Mouse (Mus musculus): Measurements from ENCODE around the gene Hmcn1.

The Hmcn1 gene

GRCm38 (mm10) chr1:150877920-150878319 is 115.3 kb downstream of the Hmcn1 start:
- DNase-seq (ENCODE audit: low spot score in 2 of 2), result no peak

DNA sequence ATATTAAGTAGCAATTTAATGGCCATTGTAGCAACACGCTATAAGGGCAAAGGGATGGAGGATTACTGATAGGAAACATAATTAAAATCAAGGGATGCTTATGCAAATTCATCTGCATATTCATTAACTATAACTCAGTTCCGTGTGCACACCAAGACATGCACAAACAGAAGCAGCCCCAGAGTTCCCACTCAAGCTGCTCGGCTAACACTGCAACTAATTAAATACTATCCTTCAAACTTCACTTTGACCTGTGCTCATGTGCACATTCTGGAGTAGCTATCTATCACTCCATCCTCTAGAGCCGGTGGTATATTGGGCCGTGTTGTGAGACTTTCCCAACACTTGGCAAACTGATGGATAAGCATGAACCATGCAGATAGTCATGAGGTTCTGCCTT is 119.2 kb downstream of the Hmcn1 start:
- DNase-seq (ENCODE audit: low spot score in 2 of 2), result no peak

DNA sequence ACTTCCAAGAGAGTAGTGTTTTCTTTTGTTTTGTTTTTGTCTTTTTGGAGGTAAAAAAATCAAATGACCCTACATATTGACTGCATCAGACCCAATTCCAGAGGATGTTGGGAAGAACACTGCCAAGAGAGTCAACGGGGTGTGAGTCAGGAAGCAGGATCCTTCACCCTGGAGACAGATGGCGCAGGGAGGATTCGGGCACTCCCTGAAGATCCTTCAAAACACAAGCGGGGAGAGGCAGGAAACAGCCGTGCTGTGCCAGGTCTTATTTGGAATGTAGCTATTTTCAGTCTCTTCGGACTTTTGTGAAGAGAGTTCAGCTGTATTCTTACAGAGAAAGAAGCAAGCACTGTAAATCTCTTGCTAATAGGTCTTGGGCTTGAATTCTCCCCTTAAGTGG is 120.0 kb downstream of the Hmcn1 start:
- DNase-seq (ENCODE audit: low spot score in 2 of 2), result peak in 1 of 2 experiments; percentile 19

DNA sequence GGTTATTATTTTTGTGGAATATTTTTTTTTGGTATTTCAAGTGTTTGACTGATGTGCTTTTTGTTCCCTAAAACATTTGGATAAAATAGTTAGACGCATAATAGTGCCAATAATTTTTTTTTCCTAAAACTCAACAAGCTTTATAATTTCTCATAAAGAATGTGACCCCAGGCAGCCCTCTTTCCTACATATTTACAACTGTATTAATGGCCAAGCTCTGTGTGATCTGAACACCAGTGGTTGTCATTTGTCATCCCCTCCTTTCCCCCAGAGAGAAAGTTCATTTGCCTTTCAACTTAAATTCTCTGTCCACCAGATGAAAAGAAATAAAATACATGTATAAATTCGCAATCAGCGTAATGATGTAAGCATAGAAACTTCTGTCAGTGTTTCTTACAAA is 121.1 kb downstream of the Hmcn1 start:
- DNase-seq (ENCODE audit: low spot score in 2 of 2), result no peak

DNA sequence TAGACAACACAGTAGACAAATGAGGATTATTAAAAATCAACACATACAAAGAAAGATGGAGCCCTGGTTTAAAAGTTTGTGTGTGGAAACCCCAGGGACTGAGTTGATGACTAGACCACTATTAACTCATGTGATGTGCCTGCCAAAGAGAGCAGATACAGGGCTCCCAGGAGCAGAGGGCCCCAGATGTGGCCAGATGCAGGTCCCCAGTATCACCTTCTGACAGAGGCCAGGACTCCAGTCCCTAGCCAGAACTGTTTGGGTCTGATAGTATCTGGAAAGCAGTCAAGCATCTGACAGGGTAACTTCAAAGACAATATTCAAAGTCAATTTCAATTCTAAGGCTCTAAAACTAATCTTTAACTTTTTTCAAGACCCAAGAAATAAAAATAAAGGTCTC is 124.0 kb downstream of the Hmcn1 start:
- DNase-seq (ENCODE audit: low spot score in 2 of 2), result no peak

- DNase-seq (ENCODE audit: low spot score in 2 of 2), result no peak
Measured at GRCm38 (mm10) chr1:150866615-150867014, 126.6 kb downstream of the Hmcn1 start.

GRCm38 (mm10) chr1:150857779-150858178 is 135.5 kb downstream of the Hmcn1 start:
- no peak for DNase-seq (ENCODE audit: low spot score in 2 of 2)

DNA sequence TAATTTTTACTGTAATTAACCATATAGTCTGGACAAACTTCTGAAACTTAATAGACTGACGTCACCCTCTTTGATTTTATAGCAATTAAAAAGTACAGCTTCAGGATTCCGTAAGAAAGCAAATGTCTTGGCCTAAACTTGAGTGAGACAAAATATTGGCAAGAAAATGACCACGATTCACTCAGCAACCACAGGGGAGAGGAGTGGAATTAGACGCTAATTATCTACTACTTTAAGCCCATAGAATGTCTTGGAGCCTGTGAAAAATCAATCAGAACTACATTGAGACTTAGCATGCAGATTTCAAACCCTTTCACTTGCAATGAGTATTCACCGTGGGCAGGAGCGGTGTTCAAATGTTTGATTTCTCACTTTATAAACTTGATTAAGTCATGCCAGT is 159.8 kb downstream of the Hmcn1 start:
- no peak for DNase-seq (ENCODE audit: low spot score in 2 of 2)

DNA sequence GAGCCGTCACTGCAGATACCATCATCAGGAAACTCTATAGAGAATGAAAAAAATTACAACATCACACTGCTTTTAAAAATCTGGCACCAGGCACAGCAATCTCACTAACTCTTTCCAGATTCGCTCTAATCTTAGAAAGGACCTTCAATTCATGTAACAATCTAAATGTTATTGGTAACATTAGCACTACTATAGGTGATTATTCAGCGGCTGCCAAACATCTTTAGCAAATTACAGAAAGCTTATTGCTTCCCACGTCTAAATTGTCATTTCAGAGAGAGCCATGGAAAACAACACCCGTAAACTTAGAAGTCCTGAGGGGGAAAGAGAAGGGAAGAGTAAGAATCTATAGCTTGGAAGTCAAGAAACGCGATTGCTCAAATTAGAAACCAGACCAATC is 163.4 kb downstream of the Hmcn1 start:
- no peak for DNase-seq (ENCODE audit: low spot score in 2 of 2)

GRCm38 (mm10) chr1:150827169-150827568 is 166.1 kb downstream of the Hmcn1 start:
- DNase-seq (ENCODE audit: low spot score in 2 of 2), result no peak

- no peak for DNase-seq (ENCODE audit: low spot score in 2 of 2)
Measured at GRCm38 (mm10) chr1:150824334-150825005, 168.8 kb downstream of the Hmcn1 start.

DNA sequence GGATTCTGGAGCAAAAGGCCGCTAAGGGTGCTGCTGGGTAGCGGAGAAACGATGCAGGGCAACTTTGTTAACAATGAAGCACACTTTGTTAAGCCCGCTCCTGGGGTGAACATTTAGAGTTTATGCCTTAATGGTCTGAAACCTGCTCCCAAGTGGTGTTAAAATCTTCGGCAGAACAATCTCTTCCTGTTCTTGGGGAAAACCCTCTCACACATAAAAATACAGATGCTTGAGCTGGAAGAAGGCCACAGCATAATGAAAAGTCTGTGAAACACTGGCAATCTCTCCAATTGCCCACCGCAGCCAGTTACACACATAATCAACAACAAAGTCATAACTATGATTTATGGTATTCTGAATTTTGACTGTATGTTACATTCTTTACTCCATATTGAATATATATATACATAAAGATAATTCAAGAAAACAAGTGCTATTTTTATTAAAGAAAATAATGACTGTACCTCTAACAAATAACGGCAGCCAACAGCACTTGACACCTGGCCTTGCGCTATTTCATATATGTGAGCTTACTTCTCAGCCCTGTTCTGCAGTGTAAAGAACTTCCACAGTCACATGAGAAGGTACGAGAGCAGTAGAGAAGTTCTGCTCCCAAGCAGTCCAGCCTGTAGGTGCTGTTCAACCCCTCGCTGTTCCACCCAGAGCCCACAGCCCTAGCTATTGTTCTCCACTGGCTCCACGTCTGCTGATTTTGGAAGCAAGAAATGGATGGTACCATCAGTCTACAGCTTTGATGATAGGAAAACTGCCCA is 177.0 kb downstream of the Hmcn1 start:
- no peak for DNase-seq (ENCODE audit: low spot score in 2 of 2)

GRCm38 (mm10) chr1:150814917-150815316 is 178.3 kb downstream of the Hmcn1 start:
- no peak for DNase-seq (ENCODE audit: low spot score in 2 of 2)

DNA sequence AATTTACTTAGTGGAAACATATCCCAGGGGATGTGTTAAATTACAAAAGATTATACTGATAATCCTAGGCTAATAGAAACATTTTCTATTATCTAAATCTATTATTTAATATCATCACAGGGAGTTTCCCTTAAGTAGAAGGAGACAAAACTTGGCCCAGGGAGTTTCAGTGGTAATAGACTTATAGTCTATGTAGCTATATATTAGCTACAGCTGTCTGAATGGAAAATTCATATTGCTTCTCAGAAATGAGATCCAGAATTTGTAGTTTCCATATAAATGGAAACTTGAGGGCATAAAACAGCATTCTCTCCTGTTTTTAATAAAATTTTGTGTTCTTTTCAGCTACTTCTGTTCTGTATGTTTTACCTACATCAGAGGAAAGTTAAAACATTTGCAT is 179.9 kb downstream of the Hmcn1 start:
- no peak for DNase-seq (ENCODE audit: low spot score in 2 of 2)

GRCm38 (mm10) chr1:150806864-150807263 is 186.4 kb downstream of the Hmcn1 start:
- DNase-seq (ENCODE audit: low spot score in 2 of 2), result no peak

- DNase-seq (ENCODE audit: low spot score in 2 of 2), result no peak
Measured at GRCm38 (mm10) chr1:150805466-150805865, 187.8 kb downstream of the Hmcn1 start.

- no peak for DNase-seq (ENCODE audit: low spot score in 2 of 2)
Measured at GRCm38 (mm10) chr1:150804235-150805099, 188.8 kb downstream of the Hmcn1 start.

DNA sequence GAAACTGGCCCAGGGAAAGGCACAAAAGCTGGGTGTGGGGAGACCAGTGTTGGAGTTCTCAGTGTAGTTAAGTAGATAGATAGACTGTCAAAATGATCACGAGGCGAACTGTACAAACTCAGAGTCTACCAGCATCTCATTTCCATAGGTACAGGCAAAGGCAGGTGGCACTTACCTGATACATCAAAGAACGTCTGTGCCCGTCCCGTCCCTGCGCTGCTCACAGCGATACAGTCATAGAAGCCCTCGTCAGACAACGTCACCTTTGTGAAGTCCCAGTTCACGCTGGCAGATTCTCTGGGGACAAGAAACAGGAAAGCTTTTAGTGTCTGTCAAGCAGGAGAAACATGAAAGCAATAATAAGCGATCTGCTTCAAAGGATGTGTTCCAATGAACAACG is 190.6 kb downstream of the Hmcn1 start:
- no peak for DNase-seq (ENCODE audit: low spot score in 2 of 2)

DNA sequence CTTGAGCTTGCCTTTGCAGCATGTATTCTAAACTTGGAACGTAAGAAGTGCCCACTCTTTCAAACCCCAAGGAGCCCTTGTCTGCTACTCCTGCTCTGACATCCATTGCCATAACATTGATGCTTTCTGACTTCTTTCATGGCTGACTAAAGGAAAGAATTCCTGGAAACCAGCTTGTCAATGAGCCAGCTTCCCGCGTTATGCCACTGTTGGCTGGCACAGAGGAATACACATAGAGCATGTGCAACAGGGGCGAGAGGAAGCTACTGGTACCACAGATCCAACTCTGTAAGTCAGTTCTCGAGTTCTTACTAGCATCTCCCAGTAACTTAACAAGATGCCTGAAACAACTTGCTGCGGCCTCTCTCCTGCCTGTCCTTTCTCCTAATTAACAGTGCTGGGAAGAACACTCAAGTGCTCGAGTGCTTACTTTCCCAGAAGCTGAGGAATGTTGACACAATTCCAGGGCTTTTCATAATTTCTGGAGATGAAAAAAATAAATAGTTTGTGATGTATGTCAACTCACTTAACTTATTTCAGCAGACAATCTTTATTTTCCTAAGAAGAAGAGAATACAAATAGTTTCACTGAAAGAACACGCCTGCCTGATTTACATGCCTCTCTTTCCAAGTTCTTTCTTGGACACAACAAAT is 192.5 kb downstream of the Hmcn1 start:
- DNase-seq (ENCODE audit: low spot score in 2 of 2), result no peak

DNA sequence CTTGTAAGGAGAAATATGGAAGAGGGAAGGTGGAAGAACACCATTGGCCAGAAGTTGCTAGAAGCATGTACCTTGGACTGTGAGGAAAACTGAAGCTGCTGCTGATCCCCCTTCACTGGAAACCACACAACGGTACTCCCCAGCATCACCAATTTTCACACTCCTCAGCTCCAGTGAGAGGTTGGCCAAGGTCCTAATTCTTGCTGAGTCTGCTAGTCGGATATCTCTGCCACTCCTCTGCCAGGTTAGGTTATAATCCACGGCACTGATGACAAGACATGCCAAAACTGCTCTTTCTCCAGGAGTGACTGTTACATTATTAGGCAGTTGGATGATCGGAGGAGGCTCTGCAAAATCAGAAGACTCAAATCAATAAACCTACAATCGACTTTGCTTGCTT is 194.6 kb downstream of the Hmcn1 start:
- DNase-seq (ENCODE audit: low spot score in 2 of 2), result no peak

- no peak for DNase-seq (ENCODE audit: low spot score in 2 of 2)
Measured at GRCm38 (mm10) chr1:150786746-150787145, 206.5 kb downstream of the Hmcn1 start.

All from urinary bladder, adult 18-20 months (tissue).